ENCODE assay signal across 18 mouse cellular contexts in genomic region chr4:48423738-48424137, GRCm38 (mm10). TPM values are rescaled to one million over a fixed set of nuclear protein-coding genes. Genes with fewer than 3 reads are reported as not detected.
A peak's percentile ranks its signal among the peaks of the same experiment; 100 is the strongest.
DNase-seq lines count a peak whose midpoint lies in the region; ATAC-seq lines count a peak whose summit lies in the region.
"Had no signal": no experiment of that assay in that cellular context is flagged by ENCODE, and none has a peak within 500 bp of the region (broad histone marks: within the 10 kb centered on the region; RNA-seq: fewer than 3 reads in every experiment).

No protein-coding gene starts in this region.

- DNase-seq in kidney, postnatal 36 days: no peak
- DNase-seq in brain, adult 2 months (ENCODE audit: low read depth, low spot score): peak; percentile 31
- peak; percentile 48 for DNase-seq in intestine, embryonic 14.5 days (ENCODE audit: low spot score)
- DNase-seq in adipocyte (ENCODE audit: low spot score): no peak
- no peak for DNase-seq in cerebellum, postnatal 4 days (ENCODE audit: low spot score in 2 of 2)
- no peak for DNase-seq in thymus, adult 18-20 months
- DNase-seq: adrenal gland, adult 8-10 months; cerebellum, adult 18-20 months; cerebellum, adult 9-11 months; cerebellum, postnatal 36 days; gastrocnemius, adult 2 months; gastrocnemius, postnatal 25 days had no signal

- no peak overlapping the region for H3K9ac ChIP-seq in kidney, embryonic 16.5 days (replicated peaks; ENCODE audit: low read length)
- no peak overlapping the region for H3K9ac ChIP-seq in intestine, embryonic 14.5 days (ENCODE audit: low read length)
- H3K9ac ChIP-seq in stomach, embryonic 14.5 days (replicated peaks; ENCODE audit: low read depth, low read length): no peak overlapping the region

- H3K4me2 ChIP-seq in kidney, embryonic 16.5 days (replicated peaks; ENCODE audit: low read depth, low read length): no peak overlapping the region
- H3K4me2 ChIP-seq in intestine, embryonic 14.5 days (ENCODE audit: low read length): no peak overlapping the region
- H3K4me2 ChIP-seq in stomach, embryonic 14.5 days (replicated peaks; ENCODE audit: low read depth, low read length): no peak overlapping the region

- peaks cover 27% of the 10 kb centered on the region for H3K36me3 ChIP-seq in kidney, embryonic 16.5 days (ENCODE audit: insufficient read depth, low read length)
- peaks cover 14% of the 10 kb centered on the region for H3K36me3 ChIP-seq in intestine, embryonic 14.5 days (ENCODE audit: control insufficient read depth, insufficient read depth, low read length)
- H3K36me3 ChIP-seq in stomach, embryonic 14.5 days (ENCODE audit: control insufficient read depth, insufficient read depth, low read length): peaks cover 13% of the 10 kb centered on the region

- 0 out of 2 replicates have a peak, but pooled peaks have one; percentile 11 for ATAC-seq in kidney, embryonic 16.5 days (ENCODE audit: low FRiP score, low TSS enrichment)
- no peak; the same call in 1 of the 2 replicates for ATAC-seq in intestine, embryonic 14.5 days (replicated peaks; ENCODE audit: low FRiP score, low TSS enrichment, low read depth)
- ATAC-seq in stomach, embryonic 14.5 days (ENCODE audit: insufficient number of reproducible peaks, insufficient read depth, low FRiP score, low read depth): peak; percentile 66
- ATAC-seq: forebrain, embryonic 14.5 days; hindbrain, embryonic 16.5 days had no signal

- no peaks in the 10 kb centered on the region for H3K27me3 ChIP-seq in kidney, embryonic 16.5 days (ENCODE audit: insufficient read depth, low read length)
- H3K27me3 ChIP-seq in intestine, embryonic 14.5 days (replicated peaks; ENCODE audit: control insufficient read depth, insufficient read depth, low read length): no peaks in the 10 kb centered on the region
- no peaks in the 10 kb centered on the region for H3K27me3 ChIP-seq in stomach, embryonic 14.5 days (ENCODE audit: control insufficient read depth, insufficient read depth, low read length)

- H3K4me3 ChIP-seq in kidney, embryonic 16.5 days (ENCODE audit: low read length): no peak overlapping the region
- no peak overlapping the region for H3K4me3 ChIP-seq in intestine, embryonic 14.5 days (ENCODE audit: low read depth, low read length)
- H3K4me3 ChIP-seq in stomach, embryonic 14.5 days (ENCODE audit: low read depth, low read length): no peak overlapping the region
- H3K4me3 ChIP-seq: embryonic facial prominence, embryonic 10.5 days; gastrocnemius, adult 2 months; hindbrain, embryonic 10.5 days had no signal

- no peaks in the 10 kb centered on the region for H3K4me1 ChIP-seq in kidney, embryonic 16.5 days (ENCODE audit: insufficient read depth, low read length)
- H3K4me1 ChIP-seq in intestine, embryonic 14.5 days (replicated peaks; ENCODE audit: control insufficient read depth, insufficient read depth, low read length): no peaks in the 10 kb centered on the region
- H3K4me1 ChIP-seq in stomach, embryonic 14.5 days (ENCODE audit: control insufficient read depth, insufficient read depth, low read length): 0 out of 2 replicates have a peak, but pooled peaks cover 5% of the 10 kb centered on the region
- H3K4me1 ChIP-seq: embryonic facial prominence, embryonic 10.5 days had no signal

- WGBS in kidney, embryonic 16.5 days: 58% methylated on average over 2 of the region's 2 CpGs
- WGBS in intestine, embryonic 14.5 days: 46% methylated on average over 2 of the region's 2 CpGs
- 25% methylated on average over 2 of the region's 2 CpGs for WGBS in stomach, embryonic 14.5 days

- H3K27ac ChIP-seq in kidney, embryonic 16.5 days (ENCODE audit: low read length): no peak overlapping the region
- H3K27ac ChIP-seq in intestine, embryonic 14.5 days (ENCODE audit: low read depth): no peak overlapping the region
- H3K27ac ChIP-seq in stomach, embryonic 14.5 days (ENCODE audit: low read length): no peak overlapping the region
- H3K27ac ChIP-seq: embryonic facial prominence, embryonic 10.5 days; gastrocnemius, adult 2 months; hindbrain, embryonic 10.5 days had no signal

- H3K9me3 ChIP-seq in kidney, embryonic 16.5 days (ENCODE audit: low read length): no peaks in the 10 kb centered on the region
- no peaks in the 10 kb centered on the region for H3K9me3 ChIP-seq in intestine, embryonic 14.5 days (ENCODE audit: control insufficient read depth, low read length)
- H3K9me3 ChIP-seq in stomach, embryonic 14.5 days (ENCODE audit: control insufficient read depth, low read depth, low read length): no peaks in the 10 kb centered on the region
- H3K9me3 ChIP-seq: embryonic facial prominence, embryonic 10.5 days; hindbrain, embryonic 10.5 days had no signal

RNA-seq across cellular contexts. Expression of gene Tex10, which starts 49.5 kb away (rescaled TPM):
- 56.9 and 57.5 TPM in 2 replicates for polyA plus RNA-seq in kidney, embryonic 16.5 days (2015; fragmentation: Nextera tagmentation; extraction: Ambion mirVana)
- 70.4 and 79.0 TPM in 2 replicates for polyA plus RNA-seq in intestine, embryonic 14.5 days (2014; fragmentation: Nextera tagmentation; extraction: Ambion mirVana)
- polyA plus RNA-seq in stomach, embryonic 14.5 days (2014; fragmentation: Nextera tagmentation; extraction: Ambion mirVana): 75.5 and 80.5 TPM in 2 replicates

Comparison
In these comparisons a context has a peak if more than half of its experiments do, and no peak if none do; other contexts are left out.
1. DNase-seq: peak in brain, adult 2 months (single experiment) and intestine, embryonic 14.5 days (single experiment); none in kidney, postnatal 36 days (0 of 2), adipocyte (single experiment), cerebellum, postnatal 4 days (0 of 2) and thymus, adult 18-20 months (0 of 2).